Mouse (Mus musculus): ENCODE measurements around the gene Oard1. TPM values are rescaled to one million over a fixed set of nuclear protein-coding genes. Genes with fewer than 3 reads are reported as not detected.

Gene Oard1
- polyA plus RNA-seq, 1 experiment, result 4.1 TPM

DNA sequence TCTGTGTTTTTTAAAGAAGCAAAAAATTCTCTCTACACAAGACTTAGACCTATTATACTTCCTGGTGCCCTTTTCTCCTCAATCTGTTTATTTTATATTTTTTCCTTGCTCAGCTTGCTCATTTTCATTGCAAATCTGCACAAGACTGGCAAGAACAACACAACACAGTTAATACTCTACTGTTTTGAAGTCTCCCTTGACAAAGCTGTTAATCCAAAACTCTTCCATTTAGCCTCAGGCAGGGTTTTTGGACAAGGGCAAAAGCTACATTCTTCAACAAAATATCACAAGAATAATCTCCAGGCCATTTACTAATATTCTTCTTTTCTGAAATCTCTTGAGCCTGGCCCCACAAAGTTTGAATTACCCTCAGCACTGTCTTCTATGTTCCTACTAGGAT lies 38.2 kb upstream of the Oard1 start:
- no peak for TF ChIP-seq POLR2A (IDR thresholded peaks at IDR 0.05; ENCODE audit: low read depth, low read length)
- TF ChIP-seq CTCF (IDR thresholded peaks at IDR 0.05; ENCODE audit: extremely low read depth, insufficient read length, insufficient replicate concordance, low read depth, low read length), result no peak
- Histone ChIP-seq H3K36me3 (ENCODE audit: control insufficient read depth, insufficient read depth, low read length) (no peaks in the 10 kb centered on the region), H3K27me3 (ENCODE audit: control insufficient read depth, insufficient read depth, low read length) (no peaks in the 10 kb centered on the region), H3K4me1 (ENCODE audit: control insufficient read depth, insufficient read depth, insufficient read length, low read length) (no peaks in the 10 kb centered on the region), H3K27ac (ENCODE audit: insufficient read depth, low read depth, low read length) (no peak overlapping the region), H3K4me3 (ENCODE audit: low read depth, low read length) (no peak overlapping the region)

DNA sequence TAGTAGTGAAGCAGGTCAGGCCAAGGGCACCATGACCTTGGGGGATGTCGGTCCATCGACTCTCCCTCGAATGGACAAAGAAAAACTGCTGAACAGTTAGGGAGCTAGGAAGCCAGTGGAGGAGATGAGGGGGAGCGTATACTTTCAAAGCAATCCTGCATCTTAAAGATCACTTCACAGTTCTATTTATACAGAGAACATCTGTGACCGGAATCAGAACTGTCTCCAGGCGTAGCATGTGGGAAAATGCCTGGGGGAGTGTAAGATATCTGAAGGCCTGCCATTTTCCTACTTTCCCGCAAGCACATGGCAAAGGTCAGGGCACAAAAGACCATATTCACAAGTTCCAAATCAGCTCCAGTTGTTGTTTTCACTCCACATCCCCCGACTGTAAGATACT lies 36.8 kb upstream of the Oard1 start:
- no peak for TF ChIP-seq CTCF (IDR thresholded peaks at IDR 0.05; ENCODE audit: extremely low read depth, insufficient read length, insufficient replicate concordance, low read depth, low read length)
- no peak for TF ChIP-seq POLR2A (IDR thresholded peaks at IDR 0.05; ENCODE audit: low read depth, low read length)
- H3K4me3 ChIP-seq (ENCODE audit: low read depth, low read length), result no peak overlapping the region
- no peaks in the 10 kb centered on the region for H3K27me3 ChIP-seq (ENCODE audit: control insufficient read depth, insufficient read depth, low read length)
- H3K27ac ChIP-seq (ENCODE audit: insufficient read depth, low read depth, low read length), result no peak overlapping the region
- no peaks in the 10 kb centered on the region for H3K4me1 ChIP-seq (ENCODE audit: control insufficient read depth, insufficient read depth, insufficient read length, low read length)
- whole genome bisulfite sequencing, result 85% methylated on average over 8 of the region's 8 CpGs
- no peaks in the 10 kb centered on the region for H3K36me3 ChIP-seq (ENCODE audit: control insufficient read depth, insufficient read depth, low read length)

DNA sequence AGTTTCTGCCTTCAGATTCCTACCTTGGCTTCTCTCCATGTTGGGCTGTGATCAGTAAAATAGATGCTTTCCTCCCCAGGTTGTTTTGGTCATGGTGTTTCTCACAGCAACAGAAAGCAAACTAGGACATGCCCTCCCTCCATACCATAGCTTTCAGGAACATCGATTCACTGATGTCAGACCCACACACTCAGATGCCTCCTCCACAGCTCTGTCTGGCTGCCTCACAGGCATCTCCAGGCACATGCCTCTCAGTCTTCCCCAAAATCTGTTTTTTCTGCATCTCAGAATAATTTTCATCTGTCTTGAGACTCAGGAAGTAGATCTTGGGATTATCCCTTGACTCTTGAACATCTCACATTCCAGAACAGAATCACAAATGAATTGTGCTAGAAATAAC lies 33.7 kb upstream of the Oard1 start:
- TF ChIP-seq CTCF (IDR thresholded peaks at IDR 0.05; ENCODE audit: extremely low read depth, insufficient read length, insufficient replicate concordance, low read depth, low read length), result no peak
- TF ChIP-seq POLR2A (IDR thresholded peaks at IDR 0.05; ENCODE audit: low read depth, low read length), result no peak
- Histone ChIP-seq H3K4me3 (ENCODE audit: low read depth, low read length) (no peak overlapping the region), H3K4me1 (ENCODE audit: control insufficient read depth, insufficient read depth, insufficient read length, low read length) (no peaks in the 10 kb centered on the region), H3K27me3 (ENCODE audit: control insufficient read depth, insufficient read depth, low read length) (no peaks in the 10 kb centered on the region), H3K36me3 (ENCODE audit: control insufficient read depth, insufficient read depth, low read length) (no peaks in the 10 kb centered on the region), H3K27ac (ENCODE audit: insufficient read depth, low read depth, low read length) (no peak overlapping the region)
- 92% methylated on average over 1 of the region's 1 CpGs for WGBS

DNA sequence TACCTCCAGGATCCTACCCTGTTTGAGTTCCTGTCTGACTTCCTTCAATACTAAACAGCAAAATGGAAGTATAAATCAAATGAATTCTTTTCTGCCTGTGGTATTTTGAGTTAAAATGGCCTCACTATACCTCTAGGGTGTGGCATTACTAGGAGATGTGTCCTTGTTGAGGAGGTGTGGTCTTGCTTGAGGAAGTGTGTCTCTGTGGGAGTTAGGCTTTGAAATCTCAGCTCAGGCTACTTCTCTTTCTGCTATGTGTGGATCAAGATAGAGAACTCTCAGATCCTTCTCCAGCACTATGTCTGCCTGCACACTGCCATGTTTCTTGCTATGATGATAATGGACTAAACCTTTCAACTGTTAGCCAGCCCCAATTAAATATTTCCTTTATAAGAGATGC lies 30.8 kb upstream of the Oard1 start:
- Histone ChIP-seq H3K4me3 (ENCODE audit: low read depth, low read length) (no peak overlapping the region), H3K27ac (ENCODE audit: insufficient read depth, low read depth, low read length) (no peak overlapping the region), H3K4me1 (ENCODE audit: control insufficient read depth, insufficient read depth, insufficient read length, low read length) (no peaks in the 10 kb centered on the region), H3K36me3 (ENCODE audit: control insufficient read depth, insufficient read depth, low read length) (no peaks in the 10 kb centered on the region), H3K27me3 (ENCODE audit: control insufficient read depth, insufficient read depth, low read length) (no peaks in the 10 kb centered on the region)
- TF ChIP-seq CTCF (IDR thresholded peaks at IDR 0.05; ENCODE audit: extremely low read depth, insufficient read length, insufficient replicate concordance, low read depth, low read length) (no peak), POLR2A (IDR thresholded peaks at IDR 0.05; ENCODE audit: low read depth, low read length) (no peak)

DNA sequence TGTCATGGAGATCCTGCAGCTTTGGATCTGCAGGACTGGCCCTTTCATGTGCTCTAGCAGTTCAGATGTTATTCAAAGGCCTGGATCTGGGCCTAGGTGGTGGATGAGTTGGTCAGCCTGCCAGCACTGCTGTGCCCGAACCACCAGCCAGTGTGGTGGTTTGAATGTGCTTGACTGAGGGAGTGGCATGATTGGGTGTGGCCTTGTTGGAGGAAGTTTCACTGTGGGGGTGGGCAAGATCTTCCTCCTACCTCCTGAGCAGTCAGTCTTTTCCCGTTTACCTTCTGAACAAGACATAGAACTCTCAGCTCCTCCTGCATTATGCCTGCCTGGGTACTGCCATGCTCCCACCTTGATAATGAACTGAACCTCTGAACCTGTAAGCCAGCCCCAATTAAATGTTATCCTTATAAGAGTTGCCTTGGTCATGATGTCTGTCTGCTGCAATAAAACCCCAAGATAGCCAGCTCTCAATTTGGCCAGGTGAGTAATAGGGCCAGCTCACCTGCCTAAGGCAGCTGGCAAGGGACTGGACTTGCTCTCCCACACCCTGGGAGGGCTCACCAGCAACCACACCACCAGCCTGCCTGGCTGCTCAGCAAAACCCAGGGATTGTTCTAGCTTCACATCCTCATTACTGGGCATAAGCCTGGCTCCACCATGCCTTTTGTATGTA lies 23.9 kb upstream of the Oard1 start:
- Histone ChIP-seq H3K27me3 (ENCODE audit: control insufficient read depth, insufficient read depth, low read length) (no peaks in the 10 kb centered on the region), H3K4me1 (ENCODE audit: control insufficient read depth, insufficient read depth, insufficient read length, low read length) (peaks cover 4% of the 10 kb centered on the region; the same call in 1 of the 2 replicates), H3K36me3 (ENCODE audit: control insufficient read depth, insufficient read depth, low read length) (peaks cover 40% of the 10 kb centered on the region), H3K4me3 (ENCODE audit: low read depth, low read length) (no peak overlapping the region), H3K27ac (ENCODE audit: insufficient read depth, low read depth, low read length) (no peak overlapping the region)
- 28% methylated on average over 2 of the region's 2 CpGs for WGBS
- no peak for TF ChIP-seq POLR2A (IDR thresholded peaks at IDR 0.05; ENCODE audit: low read depth, low read length)
- no peak for TF ChIP-seq CTCF (IDR thresholded peaks at IDR 0.05; ENCODE audit: extremely low read depth, insufficient read length, insufficient replicate concordance, low read depth, low read length)

DNA sequence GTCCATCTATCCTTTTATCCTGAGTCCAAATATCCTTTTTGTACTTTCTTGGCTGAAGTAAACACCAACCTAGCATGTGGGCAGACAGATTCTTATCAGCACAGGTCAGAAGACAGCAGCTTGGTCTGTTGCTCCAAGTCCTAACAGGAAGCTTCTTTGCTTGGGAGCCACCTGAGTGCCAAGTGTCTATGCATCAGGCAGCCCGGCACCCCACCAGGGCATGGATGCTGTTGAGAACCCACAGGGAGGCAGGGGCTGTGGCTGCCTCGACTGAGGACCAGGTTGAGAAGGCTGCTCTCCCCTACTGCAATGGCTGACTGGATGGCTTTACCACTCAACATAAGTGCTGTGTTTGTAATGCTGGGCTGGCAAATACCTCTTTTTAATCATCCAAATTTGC lies 21.1 kb upstream of the Oard1 start:
- peaks cover 67% of the 10 kb centered on the region for H3K36me3 ChIP-seq (ENCODE audit: control insufficient read depth, insufficient read depth, low read length)
- peaks cover 19% of the 10 kb centered on the region for H3K4me1 ChIP-seq (ENCODE audit: control insufficient read depth, insufficient read depth, insufficient read length, low read length)
- no peak overlapping the region for H3K4me3 ChIP-seq (ENCODE audit: low read depth, low read length)
- H3K27me3 ChIP-seq (ENCODE audit: control insufficient read depth, insufficient read depth, low read length), result no peaks in the 10 kb centered on the region
- no peak overlapping the region for H3K27ac ChIP-seq (ENCODE audit: insufficient read depth, low read depth, low read length)
- WGBS, result 92% methylated on average over 2 of the region's 2 CpGs
- TF ChIP-seq CTCF (IDR thresholded peaks at IDR 0.05; ENCODE audit: extremely low read depth, insufficient read length, insufficient replicate concordance, low read depth, low read length), result no peak
- TF ChIP-seq POLR2A (IDR thresholded peaks at IDR 0.05; ENCODE audit: low read depth, low read length), result no peak

DNA sequence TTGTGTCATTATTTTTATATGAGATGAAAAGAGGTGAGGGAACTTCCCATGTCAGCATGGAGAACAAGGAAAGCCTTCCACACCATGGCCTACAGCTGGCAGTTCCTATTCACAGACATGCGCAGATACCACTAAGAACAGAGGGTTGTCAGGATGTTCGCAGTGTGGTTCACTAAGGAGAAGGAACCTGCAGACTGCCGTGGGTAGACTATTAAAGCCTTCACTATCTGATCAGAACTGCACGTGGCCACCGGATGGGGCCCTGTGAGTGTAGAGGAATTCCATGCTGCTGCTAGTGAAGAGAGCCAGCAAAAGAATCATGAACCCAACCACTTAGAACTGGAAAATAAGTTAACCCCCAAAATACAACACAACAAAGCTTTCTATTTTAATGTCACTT lies 20.4 kb upstream of the Oard1 start:
- peaks cover 69% of the 10 kb centered on the region for H3K36me3 ChIP-seq (ENCODE audit: control insufficient read depth, insufficient read depth, low read length)
- TF ChIP-seq POLR2A (IDR thresholded peaks at IDR 0.05; ENCODE audit: low read depth, low read length) (no peak), CTCF (IDR thresholded peaks at IDR 0.05; ENCODE audit: extremely low read depth, insufficient read length, insufficient replicate concordance, low read depth, low read length) (no peak)
- 82% methylated on average over 5 of the region's 5 CpGs for WGBS
- no peak overlapping the region for H3K27ac ChIP-seq (ENCODE audit: insufficient read depth, low read depth, low read length)
- no peak overlapping the region for H3K4me3 ChIP-seq (ENCODE audit: low read depth, low read length)
- H3K4me1 ChIP-seq (ENCODE audit: control insufficient read depth, insufficient read depth, insufficient read length, low read length), result peaks cover 21% of the 10 kb centered on the region
- H3K27me3 ChIP-seq (ENCODE audit: control insufficient read depth, insufficient read depth, low read length), result no peaks in the 10 kb centered on the region

Data from small intestine, adult 2 months (tissue).